Mouse (Mus musculus) heart, adult 18-20 months (tissue): ENCODE measurements around the gene Atp1b4. TPM values are rescaled to one million over a fixed set of nuclear protein-coding genes. Genes with fewer than 3 reads are reported as not detected.

ENCODE experiments used
- DNase-seq, 2 experiments: peaks; one replicate each; pipeline ENCODE4 v3.0.0; 2021 to 2022; ENCODE audit warnings: mixed read lengths in 1 of 2
- long read RNA-seq, 2 experiments: library from polyadenylated mRNA; stranded (forward); transcript quantifications; one replicate each; pipeline ENCODE4 v2.0.0; 2021
- total RNA-seq, 2 experiments: library from RNA; stranded (reverse); gene quantifications; 2 replicates each; pipeline ENCODE4 v1.2.3; 2021

The Atp1b4 gene
- not detected for total RNA-seq
- long read RNA-seq, experiment 1 = 0 reads
- long read RNA-seq, experiment 2 = 0 reads

- DNase-seq = no peak
Measured at GRCm38 (mm10) chrX:38315884-38316283, at the start of gene Atp1b4. Gene Atp1b4, plus strand, starts transcription at chrX:38316184.

DNA sequence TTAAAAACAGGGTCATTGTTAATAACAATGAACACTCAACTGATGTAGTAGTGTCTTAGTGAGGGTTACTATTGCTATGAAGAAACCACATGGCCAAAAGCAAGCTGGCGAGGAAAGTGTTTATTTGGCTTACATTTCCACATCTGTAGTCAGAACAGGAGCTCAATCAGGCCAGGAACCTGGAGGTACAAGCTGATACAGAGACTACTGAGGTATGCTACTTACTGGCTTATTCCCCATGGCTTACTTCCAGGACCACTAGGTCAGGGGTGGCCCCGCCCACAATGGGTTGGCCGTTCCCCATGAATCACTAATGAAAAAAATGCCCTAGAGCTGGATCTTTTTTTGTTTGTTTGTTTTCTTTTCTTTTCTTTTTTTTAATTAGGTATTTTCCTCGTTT is 7.4 kb upstream of the Atp1b4 start:
- DNase-seq = no peak

DNA sequence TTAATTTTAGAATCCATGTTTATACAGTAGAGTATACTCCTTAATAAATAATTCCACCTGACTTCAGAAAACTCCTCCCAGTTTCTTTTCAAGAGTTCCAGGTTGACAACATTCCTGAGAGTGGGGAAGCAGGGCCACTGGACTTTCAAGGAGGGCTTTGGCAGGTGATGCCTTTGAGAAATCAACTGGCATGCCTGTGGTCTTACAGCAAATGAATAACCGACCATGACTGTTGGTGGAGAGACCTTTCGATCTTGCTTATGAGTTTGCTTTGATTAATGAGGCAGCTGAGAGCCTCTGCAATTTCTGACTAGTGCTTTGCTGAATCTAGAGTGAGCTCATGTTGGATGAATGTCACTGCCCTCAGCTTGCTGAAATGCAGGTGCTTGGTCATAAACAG is 4.9 kb upstream of the Atp1b4 start:
- no peak for DNase-seq

DNA sequence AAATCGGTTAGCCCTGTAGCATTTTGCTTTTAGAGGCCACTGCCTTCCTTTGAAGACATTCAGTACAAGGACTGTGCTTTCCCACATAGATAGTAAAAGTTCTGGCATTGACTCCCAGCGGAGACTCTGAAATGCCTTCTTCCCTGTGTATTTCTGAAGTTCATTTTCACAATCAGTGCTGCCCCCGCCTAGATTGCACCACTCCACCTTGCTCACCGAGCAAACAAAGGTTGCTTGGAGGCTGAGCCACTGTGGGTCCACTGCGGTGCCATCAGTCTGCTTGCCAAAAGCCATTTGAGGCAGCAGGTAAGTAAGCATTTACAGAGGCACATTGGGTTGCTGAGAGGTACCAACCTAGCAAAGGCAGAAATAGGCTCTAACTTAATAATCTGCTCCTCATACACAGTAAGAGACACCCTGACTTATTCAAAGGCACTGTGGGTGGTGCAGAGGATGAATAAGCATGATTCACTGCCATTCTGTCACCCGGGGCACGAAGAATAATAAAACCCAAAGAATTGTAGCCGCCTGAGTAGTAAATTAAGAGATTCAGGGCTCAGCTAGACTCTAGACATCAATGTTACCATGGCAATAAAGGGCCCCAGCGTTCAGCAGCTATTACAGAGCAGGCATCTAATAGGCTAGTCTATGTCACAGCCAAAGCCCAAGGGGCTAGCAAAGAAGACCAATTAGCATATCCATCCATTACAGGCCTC is 2.9 kb upstream of the Atp1b4 start:
- DNase-seq = no peak

GRCm38 (mm10) chrX:38313626-38314210 is 2.3 kb upstream of the Atp1b4 start:
- no peak for DNase-seq

GRCm38 (mm10) chrX:38330695-38331406 is 14.9 kb downstream of the Atp1b4 start:
- no peak for DNase-seq

DNA sequence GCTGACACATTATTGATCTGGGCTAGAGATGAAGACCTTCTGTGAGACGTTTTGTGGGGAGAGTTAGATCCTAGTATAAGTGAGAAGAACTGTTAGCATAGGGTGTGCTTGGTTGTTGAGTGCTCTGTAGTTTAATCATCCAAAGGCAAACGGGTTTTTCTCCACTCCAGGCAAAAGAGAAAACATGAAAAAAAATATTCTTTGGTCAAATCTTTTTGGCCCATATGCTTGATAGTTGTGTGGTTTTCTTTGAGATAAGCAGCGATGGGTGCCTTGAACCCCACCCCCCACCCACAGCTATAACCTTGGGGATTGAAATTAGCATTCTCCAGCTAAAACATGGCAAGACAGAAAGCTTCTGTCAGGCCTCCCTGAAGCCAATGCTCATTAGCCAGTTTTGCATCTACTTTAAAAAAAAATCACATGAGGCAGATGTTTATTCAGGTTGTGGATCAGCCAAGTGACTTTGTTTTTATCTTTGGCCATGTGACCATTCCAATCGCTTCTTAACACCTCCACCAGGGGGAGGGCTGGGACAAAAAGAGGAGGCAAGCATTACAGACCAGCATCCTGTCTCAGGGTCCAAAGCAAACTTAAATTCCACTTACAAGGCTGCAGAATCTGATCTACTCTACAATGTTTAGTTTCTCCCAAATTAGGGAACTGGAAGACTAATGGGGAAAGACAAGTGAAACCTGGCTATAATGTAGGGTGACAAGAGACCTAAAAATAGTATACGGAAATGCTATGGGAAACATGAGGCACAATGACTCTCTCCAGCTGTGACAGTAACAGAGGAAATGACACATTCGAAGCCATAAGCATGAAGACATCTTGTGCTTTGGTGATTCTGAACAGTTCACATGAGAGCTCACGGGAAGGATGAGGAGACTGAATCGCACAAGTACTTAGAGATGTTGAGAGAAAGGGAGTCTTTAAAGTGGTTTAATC is 18.6 kb downstream of the Atp1b4 start:
- DNase-seq = peak; percentile 38 to 71

GRCm38 (mm10) chrX:38362016-38362415 is 46.0 kb downstream of the Atp1b4 start:
- no peak for DNase-seq

GRCm38 (mm10) chrX:38364621-38365020 is 48.6 kb downstream of the Atp1b4 start:
- peak in 1 of 2 experiments; percentile 23 for DNase-seq

GRCm38 (mm10) chrX:38373169-38373568 is 57.2 kb downstream of the Atp1b4 start:
- peak in 1 of 2 experiments; percentile 5 for DNase-seq

Other genes with a start within 250 kb of the Atp1b4 start
- gene Rhox10, start 249.7 kb upstream of the Atp1b4 start, total RNA-seq = not detected
- not detected for gene Rhox11, start 231.0 kb upstream of the Atp1b4 start, total RNA-seq
- not detected for gene Rhox12, start 205.3 kb upstream of the Atp1b4 start, total RNA-seq
- gene Rhox13, start 195.0 kb upstream of the Atp1b4 start, total RNA-seq = not detected
- gene Zbtb33, start 126.4 kb upstream of the Atp1b4 start, total RNA-seq = 10 to 100 TPM in 1 of 2 experiments, 1 to 10 TPM in 1; 9.4 to 11.5 TPM
- gene Tmem255a, start 63.7 kb upstream of the Atp1b4 start, total RNA-seq = 1 to 10 TPM; 1.0 to 1.5 TPM
- 100 to 1,000 TPM; 120 to 134 TPM for gene Lamp2, start 140.3 kb downstream of the Atp1b4 start, total RNA-seq